Mouse (Mus musculus): ENCODE measurements around the gene Amotl1. TPM values are rescaled to one million over a fixed set of nuclear protein-coding genes. Genes with fewer than 3 reads are reported as not detected.

The Amotl1 gene
- polyA plus RNA-seq, 1 experiment from 2014 or later, result 9.4 TPM

- Histone ChIP-seq H3K27me3 (no peaks in the 10 kb centered on the region), H3K9me3 (no peaks in the 10 kb centered on the region), H3K9ac (replicated peaks) (no peak overlapping the region), H3K4me1 (no peaks in the 10 kb centered on the region), H3K4me3 (no peak overlapping the region), H3K27ac (replicated peaks) (no peak overlapping the region), H3K4me2 (replicated peaks) (no peak overlapping the region), H3K36me3 (no peaks in the 10 kb centered on the region)
- WGBS, result 5% methylated on average over 4 of the region's 4 CpGs
- peak; percentile 87 for ATAC-seq (replicated peaks)
Observed at GRCm38 (mm10) chr9:14523408-14524043, 121.3 kb downstream of the Amotl1 start.

- Histone ChIP-seq H3K36me3 (no peaks in the 10 kb centered on the region), H3K9ac (replicated peaks) (no peak overlapping the region), H3K27ac (replicated peaks) (no peak overlapping the region), H3K4me2 (replicated peaks) (no peak overlapping the region), H3K9me3 (no peaks in the 10 kb centered on the region), H3K27me3 (no peaks in the 10 kb centered on the region), H3K4me3 (no peak overlapping the region), H3K4me1 (no peaks in the 10 kb centered on the region)
- 65% methylated on average over 2 of the region's 2 CpGs for WGBS
- ATAC-seq (replicated peaks), result no peak
Observed at GRCm38 (mm10) chr9:14521695-14522094, 123.2 kb downstream of the Amotl1 start.

- Histone ChIP-seq H3K36me3 (no peaks in the 10 kb centered on the region), H3K9ac (replicated peaks) (no peak overlapping the region), H3K4me1 (no peaks in the 10 kb centered on the region), H3K27me3 (no peaks in the 10 kb centered on the region), H3K9me3 (no peaks in the 10 kb centered on the region), H3K4me3 (no peak overlapping the region), H3K27ac (replicated peaks) (no peak overlapping the region), H3K4me2 (replicated peaks) (no peak overlapping the region)
- ATAC-seq (replicated peaks), result no peak
- 85% methylated on average over 3 of the region's 3 CpGs for WGBS
Observed at GRCm38 (mm10) chr9:14520971-14521670, 123.7 kb downstream of the Amotl1 start.

- Histone ChIP-seq H3K27me3 (no peaks in the 10 kb centered on the region), H3K4me2 (replicated peaks) (no peak overlapping the region), H3K36me3 (no peaks in the 10 kb centered on the region), H3K4me1 (no peaks in the 10 kb centered on the region), H3K9ac (replicated peaks) (no peak overlapping the region), H3K27ac (replicated peaks) (no peak overlapping the region), H3K9me3 (no peaks in the 10 kb centered on the region), H3K4me3 (no peak overlapping the region)
- WGBS, result 86% methylated on average over 3 of the region's 3 CpGs
- ATAC-seq (replicated peaks), result no peak
Observed at GRCm38 (mm10) chr9:14518105-14518504, 126.8 kb downstream of the Amotl1 start.

- no peak for ATAC-seq (replicated peaks)
- Histone ChIP-seq H3K27ac (replicated peaks) (no peak overlapping the region), H3K9ac (replicated peaks) (no peak overlapping the region), H3K36me3 (0 out of 2 replicates have a peak, but pooled peaks cover under 1% of the 10 kb centered on the region), H3K4me1 (no peaks in the 10 kb centered on the region), H3K27me3 (no peaks in the 10 kb centered on the region), H3K9me3 (no peaks in the 10 kb centered on the region), H3K4me3 (no peak overlapping the region), H3K4me2 (replicated peaks) (no peak overlapping the region)
- 17% methylated on average over 1 of the region's 1 CpGs for WGBS
Observed at GRCm38 (mm10) chr9:14517296-14517695, 127.6 kb downstream of the Amotl1 start.

GRCm38 (mm10) chr9:14512633-14513445 lies 132.0 kb downstream of the Amotl1 start:
- Histone ChIP-seq H3K4me1 (no peaks in the 10 kb centered on the region), H3K27me3 (no peaks in the 10 kb centered on the region), H3K9ac (replicated peaks) (no peak overlapping the region), H3K4me2 (replicated peaks) (no peak overlapping the region), H3K4me3 (no peak overlapping the region), H3K27ac (replicated peaks) (no peak overlapping the region), H3K36me3 (peaks cover 31% of the 10 kb centered on the region), H3K9me3 (no peaks in the 10 kb centered on the region)
- peak; percentile 60 for ATAC-seq (replicated peaks)
- 77% methylated on average over 9 of the region's 9 CpGs for WGBS

GRCm38 (mm10) chr9:14500916-14501424 lies 143.9 kb downstream of the Amotl1 start:
- Histone ChIP-seq H3K4me1 (peaks cover 20% of the 10 kb centered on the region), H3K4me2 (replicated peaks) (peak overlapping the region; percentile 73), H3K36me3 (peaks cover 33% of the 10 kb centered on the region), H3K27me3 (no peaks in the 10 kb centered on the region), H3K9ac (replicated peaks) (peak overlapping the region; percentile 82), H3K9me3 (no peaks in the 10 kb centered on the region), H3K27ac (replicated peaks) (peak overlapping the region; percentile 76), H3K4me3 (peak overlapping the region; percentile 89)
- ATAC-seq (replicated peaks), result no peak
- 5% methylated on average over 10 of the region's 10 CpGs for WGBS

GRCm38 (mm10) chr9:14500023-14500915 lies 144.6 kb downstream of the Amotl1 start, which contains the start of the genes Kdm4d and Cwc15:
Gene Kdm4d, minus strand, starts transcription at chr9:14500482.
Gene Cwc15, plus strand, starts transcription at chr9:14500617.
- Histone ChIP-seq H3K27me3 (no peaks in the 10 kb centered on the region), H3K4me2 (replicated peaks) (peak within 1 kb of the TSS; percentile 73), H3K27ac (replicated peaks) (peak within 1 kb of the TSS; percentile 83), H3K4me1 (peaks cover 20% of the 10 kb centered on the region), H3K36me3 (peaks cover 26% of the 10 kb centered on the region), H3K9me3 (no peaks in the 10 kb centered on the region), H3K4me3 (peak within 1 kb of the TSS; percentile 89), H3K9ac (replicated peaks) (peak within 1 kb of the TSS; percentile 82)
- peak; percentile 99 for ATAC-seq (replicated peaks)
- WGBS, result under 1% methylated on average over 59 of the region's 59 CpGs

- H3K9ac ChIP-seq (replicated peaks), result no peak overlapping the region
- peak overlapping the region; percentile 89 for H3K4me3 ChIP-seq
- no peak overlapping the region for H3K27ac ChIP-seq (replicated peaks)
- ATAC-seq (replicated peaks), result no peak
- 88% methylated on average over 4 of the region's 4 CpGs for WGBS
- H3K4me1 ChIP-seq, result peaks cover 20% of the 10 kb centered on the region
- H3K9me3 ChIP-seq, result no peaks in the 10 kb centered on the region
- H3K27me3 ChIP-seq, result no peaks in the 10 kb centered on the region
- peak overlapping the region; percentile 67 for H3K4me2 ChIP-seq (replicated peaks)
- H3K36me3 ChIP-seq, result peaks cover 16% of the 10 kb centered on the region
Observed at GRCm38 (mm10) chr9:14498896-14499705, 145.8 kb downstream of the Amotl1 start.

Data from forebrain, embryonic 15.5 days (tissue).